Mouse (Mus musculus) heart, embryonic 12.5 days (tissue): ENCODE measurements around the gene Tmem106c. TPM values are rescaled to one million over a fixed set of nuclear protein-coding genes. Genes with fewer than 3 reads are reported as not detected.

Experiments used
- ATAC-seq: fragments of 200-750 bp; cut with Nextera tagmentation; 2 replicates; pipeline ENCODE4 v1.8.0; 2017; ENCODE audit warnings: moderate TSS enrichment, moderate library complexity; ENCODE audit not compliant: insufficient number of reproducible peaks, low FRiP score
- H3K27ac ChIP-seq: fragments of 300-500 bp; sonication (generic); 2 replicates; pipeline ENCODE4 v1.5.1; 2016; ENCODE audit warnings: mild to moderate bottlenecking, moderate library complexity; ENCODE audit not compliant: poor library complexity, severe bottlenecking
- H3K27me3 ChIP-seq: fragments of 300-500 bp; sonication (generic); replicated peaks from 2 replicates; pipeline ENCODE4 v1.6.1; 2016; ENCODE audit warnings: mild to moderate bottlenecking, moderate library complexity
- H3K36me3 ChIP-seq: fragments of 300-500 bp; sonication (generic); 2 replicates; pipeline ENCODE4 v1.6.1; 2016; ENCODE audit warnings: mild to moderate bottlenecking, moderate library complexity
- H3K4me1 ChIP-seq: fragments of 300-500 bp; sonication (generic); replicated peaks from 2 replicates; pipeline ENCODE4 v1.6.1; 2016; ENCODE audit warnings: mild to moderate bottlenecking
- H3K4me2 ChIP-seq: fragments of 300-500 bp; sonication (generic); 2 replicates; pipeline ENCODE4 v1.6.1; 2016; ENCODE audit warnings: mild to moderate bottlenecking, moderate library complexity
- H3K4me3 ChIP-seq: fragments of 300-500 bp; sonication (generic); 2 replicates; pipeline ENCODE4 v1.5.1; 2016; ENCODE audit warnings: mild to moderate bottlenecking
- H3K9ac ChIP-seq: fragments of 300-500 bp; sonication (generic); 2 replicates; pipeline ENCODE4 v1.6.1; 2016; ENCODE audit warnings: mild to moderate bottlenecking, moderate library complexity
- H3K9me3 ChIP-seq: fragments of 300-500 bp; sonication (generic); replicated peaks from 2 replicates; pipeline ENCODE4 v1.6.1; 2016; ENCODE audit warnings: mild to moderate bottlenecking, moderate library complexity
- WGBS: fragments of 180-500 bp; shearing (Covaris S2); methylation state at CpG from one replicate; pipeline ENCODE4 v1.1.7; 2016; 5-methylcytosine and 5-hydroxymethylcytosine counted together
- polyA plus RNA-seq: library from polyadenylated mRNA; unstranded; fragments of >200 nt; fragmentation: Nextera tagmentation; extraction: Ambion mirVana; gene quantifications from 2 replicates; pipeline ENCODE4 v1.2.1, GENCODE M21; 2016

Tmem106c gene
- polyA plus RNA-seq, 1 experiment from 2014 or later: 32.2 TPM

- H3K4me1 ChIP-seq: peaks cover 12% of the 10 kb centered on the region
- H3K4me3 ChIP-seq: no peak overlapping the region
- WGBS: 46% methylated on average over 6 of the region's 6 CpGs
- H3K4me2 ChIP-seq: no peak overlapping the region
- 0 out of 2 replicates have a peak, but pooled peaks cover 3% of the 10 kb centered on the region for H3K9me3 ChIP-seq
- H3K27ac ChIP-seq: no peak overlapping the region
- H3K27me3 ChIP-seq: no peaks in the 10 kb centered on the region
- H3K36me3 ChIP-seq: no peaks in the 10 kb centered on the region
- ATAC-seq: no peak
- H3K9ac ChIP-seq: no peak overlapping the region
These were observed 25.4 kb upstream of the Tmem106c start for GRCm38 (mm10) chr15:97938580-97938979.

GRCm38 (mm10) chr15:97940088-97940487 lies 23.9 kb upstream of the Tmem106c start:
- 79% methylated on average over 2 of the region's 2 CpGs for WGBS
- Histone ChIP-seq H3K9ac (no peak overlapping the region), H3K4me3 (no peak overlapping the region), H3K4me1 (peaks cover 12% of the 10 kb centered on the region), H3K9me3 (0 out of 2 replicates have a peak, but pooled peaks cover 3% of the 10 kb centered on the region), H3K27ac (no peak overlapping the region), H3K27me3 (0 out of 2 replicates have a peak, but pooled peaks cover under 1% of the 10 kb centered on the region), H3K36me3 (no peaks in the 10 kb centered on the region), H3K4me2 (no peak overlapping the region)
- ATAC-seq: no peak

- no peak for ATAC-seq
- Histone ChIP-seq H3K4me3 (no peak overlapping the region), H3K4me2 (no peak overlapping the region), H3K9ac (no peak overlapping the region), H3K36me3 (no peaks in the 10 kb centered on the region), H3K27ac (no peak overlapping the region), H3K27me3 (peaks cover 12% of the 10 kb centered on the region; the same call in 1 of the 2 replicates), H3K4me1 (peaks cover 8% of the 10 kb centered on the region), H3K9me3 (0 out of 2 replicates have a peak, but pooled peaks cover 3% of the 10 kb centered on the region)
- WGBS: 85% methylated on average over 2 of the region's 2 CpGs
These were observed 22.7 kb upstream of the Tmem106c start for GRCm38 (mm10) chr15:97941306-97941705.

- H3K27ac ChIP-seq: no peak overlapping the region
- no peak for ATAC-seq
- H3K4me1 ChIP-seq: peaks cover 8% of the 10 kb centered on the region
- H3K36me3 ChIP-seq: no peaks in the 10 kb centered on the region
- no peak overlapping the region for H3K4me3 ChIP-seq
- H3K9me3 ChIP-seq: no peaks in the 10 kb centered on the region
- no peak overlapping the region for H3K4me2 ChIP-seq
- peaks cover 12% of the 10 kb centered on the region; the same call in 1 of the 2 replicates for H3K27me3 ChIP-seq
- H3K9ac ChIP-seq: no peak overlapping the region
- WGBS: 79% methylated on average over 8 of the region's 8 CpGs
These were observed 21.5 kb upstream of the Tmem106c start for GRCm38 (mm10) chr15:97942538-97942937.

- no peaks in the 10 kb centered on the region for H3K9me3 ChIP-seq
- H3K27me3 ChIP-seq: peaks cover 13% of the 10 kb centered on the region; the same call in 1 of the 2 replicates
- no peak overlapping the region for H3K4me2 ChIP-seq
- H3K36me3 ChIP-seq: no peaks in the 10 kb centered on the region
- 80% methylated on average over 8 of the region's 8 CpGs for WGBS
- no peak overlapping the region for H3K4me3 ChIP-seq
- H3K27ac ChIP-seq: no peak overlapping the region
- ATAC-seq: no peak
- H3K4me1 ChIP-seq: peaks cover 6% of the 10 kb centered on the region
- H3K9ac ChIP-seq: no peak overlapping the region
These were observed 20.6 kb upstream of the Tmem106c start for GRCm38 (mm10) chr15:97943356-97943755.

- ATAC-seq: no peak
- Histone ChIP-seq H3K4me1 (no peaks in the 10 kb centered on the region), H3K27me3 (peaks cover 23% of the 10 kb centered on the region), H3K9me3 (no peaks in the 10 kb centered on the region), H3K27ac (no peak overlapping the region), H3K4me3 (no peak overlapping the region), H3K9ac (no peak overlapping the region), H3K36me3 (no peaks in the 10 kb centered on the region), H3K4me2 (no peak overlapping the region)
- WGBS: 77% methylated on average over 11 of the region's 11 CpGs
These were observed 19.0 kb upstream of the Tmem106c start for GRCm38 (mm10) chr15:97944919-97945574.

- H3K4me3 ChIP-seq: no peak overlapping the region
- no peaks in the 10 kb centered on the region for H3K36me3 ChIP-seq
- ATAC-seq: 0 out of 2 replicates have a peak, but pooled peaks have one; percentile 33
- H3K9me3 ChIP-seq: no peaks in the 10 kb centered on the region
- H3K4me1 ChIP-seq: no peaks in the 10 kb centered on the region
- peaks cover 29% of the 10 kb centered on the region for H3K27me3 ChIP-seq
- 71% methylated on average over 10 of the region's 11 CpGs for WGBS
- no peak overlapping the region for H3K27ac ChIP-seq
- H3K9ac ChIP-seq: no peak overlapping the region
- H3K4me2 ChIP-seq: no peak overlapping the region
These were observed 18.2 kb upstream of the Tmem106c start for GRCm38 (mm10) chr15:97945656-97946315.

GRCm38 (mm10) chr15:97948720-97949119 lies 15.3 kb upstream of the Tmem106c start:
- Histone ChIP-seq H3K4me2 (no peak overlapping the region), H3K9ac (no peak overlapping the region), H3K4me1 (0 out of 2 replicates have a peak, but pooled peaks cover 4% of the 10 kb centered on the region), H3K27ac (no peak overlapping the region), H3K4me3 (no peak overlapping the region), H3K36me3 (no peaks in the 10 kb centered on the region), H3K9me3 (no peaks in the 10 kb centered on the region), H3K27me3 (peaks cover 47% of the 10 kb centered on the region)
- WGBS: 26% methylated on average over 7 of the region's 7 CpGs
- no peak for ATAC-seq

GRCm38 (mm10) chr15:97949706-97950105 lies 14.3 kb upstream of the Tmem106c start:
- 0 out of 2 replicates have a peak, but pooled peaks cover 4% of the 10 kb centered on the region for H3K4me1 ChIP-seq
- H3K27me3 ChIP-seq: peaks cover 53% of the 10 kb centered on the region
- no peak overlapping the region for H3K4me3 ChIP-seq
- ATAC-seq: no peak
- WGBS: 70% methylated on average over 3 of the region's 3 CpGs
- no peak overlapping the region for H3K4me2 ChIP-seq
- H3K9me3 ChIP-seq: no peaks in the 10 kb centered on the region
- H3K9ac ChIP-seq: no peak overlapping the region
- no peaks in the 10 kb centered on the region for H3K36me3 ChIP-seq
- no peak overlapping the region for H3K27ac ChIP-seq

GRCm38 (mm10) chr15:97950240-97950639 lies 13.8 kb upstream of the Tmem106c start:
- no peak overlapping the region for H3K4me3 ChIP-seq
- no peak overlapping the region for H3K27ac ChIP-seq
- no peaks in the 10 kb centered on the region for H3K36me3 ChIP-seq
- no peaks in the 10 kb centered on the region for H3K9me3 ChIP-seq
- H3K9ac ChIP-seq: no peak overlapping the region
- 0 out of 2 replicates have a peak, but pooled peaks cover 4% of the 10 kb centered on the region for H3K4me1 ChIP-seq
- WGBS: 74% methylated on average over 7 of the region's 7 CpGs
- H3K27me3 ChIP-seq: peaks cover 56% of the 10 kb centered on the region
- ATAC-seq: no peak
- H3K4me2 ChIP-seq: no peak overlapping the region

- Histone ChIP-seq H3K27me3 (peaks cover 47% of the 10 kb centered on the region), H3K4me1 (0 out of 2 replicates have a peak, but pooled peaks cover 4% of the 10 kb centered on the region), H3K4me3 (no peak overlapping the region), H3K9me3 (no peaks in the 10 kb centered on the region), H3K36me3 (no peaks in the 10 kb centered on the region), H3K27ac (no peak overlapping the region), H3K4me2 (peak overlapping the region; percentile 31), H3K9ac (no peak overlapping the region)
- no peak for ATAC-seq
- 16% methylated on average over 16 of the region's 16 CpGs for WGBS
These were observed 11.7 kb upstream of the Tmem106c start for GRCm38 (mm10) chr15:97952137-97952888.
